Mouse (Mus musculus) liver (tissue): ENCODE measurements at regions not wholly inside any gene's neighbourhood (a gene's known extent, or its start where the extent isn't known, plus 50 kb on each side); places are given as distances from the start of the nearest gene placed in this dataset.

Experiments used
- DNase-seq: peaks from one replicate; pipeline ENCODE4 v3.0.0-alpha.2; 2020; ENCODE audit warnings: mixed read lengths

DNA sequence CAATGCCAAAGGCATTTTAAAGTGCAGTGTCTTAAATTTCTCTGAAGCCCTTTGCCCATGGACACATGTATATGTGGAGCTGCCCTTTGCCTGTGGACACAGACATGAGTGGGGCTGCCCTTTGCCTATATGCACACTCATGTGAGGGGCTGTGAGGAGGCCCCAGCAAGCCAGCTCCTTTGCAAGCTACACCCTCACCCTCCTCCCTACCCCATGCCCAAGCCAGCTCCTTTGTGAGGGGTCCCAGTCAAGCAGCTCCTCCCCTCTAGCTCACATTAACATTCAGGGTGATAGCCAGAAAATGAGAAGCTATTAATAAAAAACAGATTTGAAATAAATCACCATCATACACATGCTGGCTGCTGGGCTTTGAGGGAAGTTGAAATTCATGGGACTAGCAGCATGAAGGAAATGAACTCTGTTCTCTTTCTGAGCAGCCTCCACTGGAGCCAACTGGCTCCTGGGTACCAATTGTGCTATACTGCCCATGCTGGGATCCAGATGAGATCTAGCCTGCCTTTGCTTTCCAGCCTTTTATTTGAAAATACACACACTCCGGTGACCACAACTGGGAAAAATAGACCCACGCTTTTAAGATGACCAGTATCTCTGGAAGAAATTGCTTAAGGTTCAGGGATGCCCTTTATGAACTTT is 151.4 kb downstream of the Abcc12 start:
- no peak for DNase-seq

DNA sequence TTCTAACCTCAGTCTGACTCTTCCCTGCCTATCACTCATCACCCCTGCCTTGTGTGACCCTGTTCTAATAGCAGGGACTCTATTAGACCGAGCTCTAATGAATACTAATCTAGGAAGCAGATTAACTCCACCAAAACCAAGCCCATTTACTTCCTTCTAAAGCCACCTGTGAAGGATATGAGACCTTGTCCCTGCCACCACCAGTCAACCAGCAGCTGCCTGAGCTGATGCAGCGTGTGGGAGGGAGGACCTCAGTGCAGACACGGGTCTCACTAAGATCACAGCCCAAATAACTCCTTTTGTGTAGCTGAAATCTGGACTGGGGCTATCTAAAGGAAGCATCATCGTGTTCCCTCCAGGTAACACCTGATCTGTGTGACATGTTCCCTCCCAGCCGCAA is 152.4 kb downstream of the Abcc12 start:
- DNase-seq, result no peak

DNA sequence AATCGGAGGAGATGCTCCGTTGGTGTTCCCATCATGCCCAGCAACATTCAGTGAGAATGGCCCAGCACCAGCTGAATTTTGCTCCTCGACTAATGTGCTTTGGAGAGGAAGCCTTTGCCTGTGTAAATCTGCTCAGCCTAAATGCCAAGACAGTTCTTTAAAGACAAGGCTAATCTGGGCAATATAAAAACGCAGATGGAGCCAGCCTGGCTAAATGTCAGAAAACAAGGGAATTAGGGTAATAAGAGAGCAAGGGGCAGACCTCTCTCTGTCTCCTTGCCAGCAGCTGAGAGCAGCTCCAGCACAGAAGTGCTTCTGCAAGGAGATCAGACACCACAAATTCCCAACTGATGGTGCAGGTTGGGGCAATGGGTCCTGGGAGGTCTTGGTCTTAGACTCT is 154.4 kb downstream of the Abcc12 start:
- DNase-seq, result no peak

DNA sequence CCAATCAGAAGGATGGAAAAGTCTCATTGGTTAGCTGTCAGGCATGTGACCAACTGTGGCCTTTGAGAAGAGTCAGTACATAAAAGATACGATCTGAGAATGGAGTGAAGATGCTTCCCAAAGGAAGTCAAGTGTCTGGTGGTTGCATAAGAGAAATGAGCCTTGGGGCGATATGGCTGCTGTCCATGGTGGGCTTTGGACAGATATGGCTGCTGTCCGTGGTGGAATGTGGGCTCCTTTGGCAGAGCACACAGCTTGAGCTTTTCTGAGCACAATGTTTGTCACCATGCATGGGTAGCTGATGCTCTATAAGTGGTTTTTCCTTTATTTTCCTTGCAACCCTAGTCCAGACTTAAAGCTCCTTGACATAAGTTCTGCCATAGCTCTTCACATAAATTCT is 155.1 kb downstream of the Abcc12 start:
- DNase-seq, result no peak

DNA sequence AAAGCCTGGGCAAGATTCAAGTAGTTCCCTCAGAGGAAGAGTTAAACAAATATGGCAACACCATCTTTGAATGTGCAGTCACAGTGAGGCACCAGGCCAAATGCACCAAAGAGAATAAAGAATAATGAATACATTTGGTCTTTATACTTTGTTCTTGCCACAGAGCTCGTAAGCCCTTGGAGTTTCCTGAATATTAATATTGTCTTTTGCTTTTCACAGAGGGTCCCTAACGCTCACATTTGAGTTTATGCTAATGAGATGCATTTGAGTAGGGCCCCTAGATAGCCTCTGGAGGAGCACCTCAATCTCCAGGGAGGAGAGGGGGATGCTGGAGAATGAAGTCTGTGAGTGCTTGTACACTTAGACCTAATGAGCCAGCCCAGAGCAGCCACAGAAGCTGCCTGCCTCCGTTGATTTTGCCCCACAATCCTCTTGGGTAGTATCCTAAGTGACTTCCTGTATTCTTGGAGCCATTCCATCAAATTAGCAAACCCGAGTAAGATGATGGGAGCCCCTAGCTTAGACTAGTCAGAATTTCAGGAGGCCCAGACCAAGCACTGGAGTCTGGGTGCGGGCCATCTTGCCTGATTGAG is 161.3 kb downstream of the Abcc12 start:
- DNase-seq, result no peak

DNA sequence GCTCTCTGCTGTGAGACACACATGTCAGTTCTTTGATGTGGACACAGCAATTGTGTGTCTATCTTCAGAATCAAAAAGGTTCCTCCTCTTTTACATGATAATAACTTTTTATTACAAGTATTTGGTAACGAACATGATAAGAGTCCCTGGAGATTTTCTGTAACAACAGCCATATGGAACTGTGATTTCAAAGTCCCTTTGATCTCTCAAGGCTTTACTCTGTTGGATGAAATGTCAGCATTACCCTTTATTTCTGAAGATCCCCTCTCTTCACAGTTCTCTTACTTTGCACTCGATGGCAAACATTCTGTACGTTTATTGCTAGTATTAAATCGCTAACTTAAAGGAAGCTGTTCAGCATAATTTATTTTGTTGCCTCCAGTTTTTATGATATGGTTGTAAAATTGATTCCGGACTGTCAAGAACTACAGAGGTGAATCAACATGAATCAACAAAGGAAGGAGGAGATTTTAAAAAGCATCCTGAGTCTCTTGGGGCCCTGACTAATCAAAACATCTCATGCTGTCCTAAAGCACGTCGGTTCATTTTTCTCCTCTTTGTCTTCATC is 162.0 kb downstream of the Abcc12 start:
- DNase-seq, result no peak

DNA sequence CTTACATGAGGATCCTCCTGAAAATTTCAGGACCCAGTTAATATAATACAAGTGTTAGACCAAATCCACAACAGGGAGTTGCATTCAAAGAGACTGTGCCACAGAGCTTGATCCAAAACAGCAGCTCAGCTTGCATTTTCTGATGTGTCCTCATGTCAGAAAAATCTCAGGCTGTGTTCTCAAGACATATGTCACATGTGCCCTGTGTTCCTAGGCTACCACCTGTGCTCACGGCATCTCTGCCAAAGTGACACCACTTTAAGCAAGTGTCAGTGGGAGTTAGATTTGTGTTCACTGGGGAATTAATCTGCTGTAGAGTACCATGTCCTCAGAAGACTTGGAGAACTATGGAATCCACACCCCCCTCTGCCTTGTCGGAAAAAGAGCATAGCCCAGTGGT is 165.3 kb downstream of the Abcc12 start:
- no peak for DNase-seq

DNA sequence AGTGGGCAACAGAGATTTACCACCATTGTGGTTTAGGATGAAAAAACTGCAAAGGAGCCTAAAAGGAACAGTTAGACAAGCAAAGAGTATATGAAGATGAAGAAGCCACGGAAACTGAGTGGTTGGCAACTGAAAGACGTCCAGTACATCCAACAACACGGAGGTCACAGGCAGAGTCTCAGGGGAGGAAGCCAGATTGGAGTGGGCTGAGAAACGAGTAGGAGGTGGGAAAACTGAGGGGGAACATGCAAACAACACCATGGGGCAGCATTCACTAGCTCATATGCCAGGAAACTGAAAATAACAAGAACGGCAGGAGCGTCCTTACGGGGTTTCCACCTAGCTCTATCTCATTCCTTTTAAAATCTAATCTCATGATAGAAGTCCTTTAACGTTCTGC is 169.3 kb downstream of the Abcc12 start:
- DNase-seq, result no peak

DNA sequence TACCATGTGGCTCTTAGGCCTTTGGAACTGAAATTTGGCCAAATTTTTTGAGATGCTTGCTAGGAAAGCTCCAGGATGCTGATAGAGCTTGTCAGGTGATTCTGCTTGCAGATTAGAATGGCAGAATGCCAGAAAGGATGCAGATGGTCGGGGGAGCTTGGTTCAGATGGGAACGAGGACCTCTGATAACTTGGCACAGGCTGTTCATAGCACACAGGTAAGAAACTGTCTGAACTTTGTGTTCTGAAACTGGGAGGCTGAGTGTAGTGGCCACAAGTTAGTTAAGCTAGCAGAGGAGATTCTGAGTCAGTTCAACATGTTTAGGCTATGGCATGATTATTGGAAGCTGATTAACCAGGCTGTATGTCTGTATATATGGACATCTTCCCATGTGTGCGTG is 174.3 kb downstream of the Abcc12 start:
- no peak for DNase-seq

DNA sequence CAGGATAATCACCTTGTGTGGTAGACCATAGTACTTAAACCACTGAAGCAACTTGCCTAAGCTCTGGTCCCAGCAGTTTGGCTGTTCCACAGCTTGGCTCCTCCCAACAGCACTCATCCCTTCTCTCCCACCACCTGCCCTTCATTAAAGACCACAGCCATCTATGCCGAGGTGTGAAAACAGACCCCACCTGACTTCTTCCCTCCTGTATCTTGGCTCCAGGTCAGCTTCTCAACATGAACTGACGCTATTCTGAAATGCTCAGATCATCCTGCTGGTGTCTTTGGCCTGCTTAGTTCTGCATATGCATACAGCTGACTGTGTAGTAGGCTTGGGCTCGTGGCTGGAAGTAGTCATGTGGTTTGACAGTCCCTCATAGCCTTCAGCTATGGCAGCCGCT is 177.1 kb downstream of the Abcc12 start:
- no peak for DNase-seq

DNA sequence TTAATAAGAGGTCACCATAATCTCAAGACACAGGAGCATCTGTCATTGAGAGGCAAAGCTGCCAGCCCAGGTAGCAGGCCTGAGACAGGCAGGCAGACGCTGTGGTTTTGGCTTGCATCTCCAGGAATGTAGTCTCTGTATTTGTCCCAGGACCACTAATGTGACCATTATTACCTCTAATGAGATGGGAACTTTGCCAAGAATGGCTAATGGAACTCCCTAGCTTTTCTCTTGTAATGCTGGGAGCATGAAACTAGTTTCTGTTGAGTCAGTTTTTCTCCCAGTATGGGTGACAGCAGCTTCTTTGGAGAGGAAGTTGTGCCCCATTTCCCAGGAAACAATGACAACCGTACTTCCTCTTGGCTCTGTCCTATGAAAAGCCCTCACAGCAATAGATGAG is 178.5 kb downstream of the Abcc12 start:
- DNase-seq, result no peak

DNA sequence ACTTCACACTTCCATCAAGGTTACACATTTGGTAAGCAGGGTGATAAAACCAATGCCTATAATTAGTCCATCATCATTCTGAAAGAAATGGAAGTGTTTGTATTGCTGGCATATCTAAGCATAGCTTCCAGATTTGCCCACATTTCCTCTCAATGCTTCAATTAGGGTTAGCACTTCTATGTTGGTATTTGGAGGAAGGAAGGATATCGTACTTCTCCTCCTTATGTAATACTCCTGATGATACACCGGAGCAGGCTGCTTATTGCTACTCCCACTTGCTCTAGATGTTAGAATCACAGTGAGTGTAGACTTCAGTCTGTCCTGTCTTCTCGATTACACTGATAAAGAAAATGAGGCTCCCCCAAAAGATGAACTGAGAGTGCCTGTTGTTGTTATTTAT is 185.4 kb downstream of the Abcc12 start:
- no peak for DNase-seq

DNA sequence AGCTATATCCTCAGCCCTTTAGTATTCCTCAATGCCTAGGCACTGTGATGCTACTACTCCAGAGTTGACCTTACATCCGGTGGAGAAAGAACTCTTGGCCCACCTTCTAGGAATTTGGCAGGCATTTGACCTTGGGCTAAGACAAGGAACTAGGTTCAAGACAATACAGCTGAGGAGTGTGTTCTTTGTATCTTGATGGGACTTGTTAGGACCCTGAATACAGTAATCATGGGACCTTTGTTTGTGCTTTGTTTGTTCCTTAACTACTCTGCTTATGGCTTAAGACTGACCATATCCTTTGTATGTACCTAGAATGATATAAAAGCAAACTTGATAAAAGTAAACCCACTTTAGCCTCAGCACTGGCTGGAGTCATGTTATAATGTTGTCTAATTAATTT is 186.7 kb downstream of the Abcc12 start:
- DNase-seq, result no peak

DNA sequence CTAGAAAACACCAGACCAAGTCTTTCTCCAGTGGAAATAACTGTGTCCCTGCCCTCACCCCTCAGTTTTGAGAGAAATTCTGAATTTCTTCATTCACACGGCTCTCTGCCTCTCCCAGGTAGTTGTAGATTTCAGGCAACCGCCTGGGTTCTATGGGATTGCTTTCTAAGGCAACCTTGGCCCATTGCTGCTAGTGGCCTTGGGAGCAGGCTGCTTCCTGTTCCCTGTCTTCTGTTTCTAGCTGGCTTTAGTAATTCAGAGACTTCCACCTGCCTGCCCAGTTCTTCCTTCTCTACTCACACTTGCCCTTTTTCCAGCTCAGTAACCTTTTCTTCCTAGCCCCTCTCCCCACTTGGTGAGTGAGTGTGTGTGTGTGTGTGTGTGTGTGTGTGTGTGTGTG is 187.1 kb downstream of the Abcc12 start:
- DNase-seq, result no peak

DNA sequence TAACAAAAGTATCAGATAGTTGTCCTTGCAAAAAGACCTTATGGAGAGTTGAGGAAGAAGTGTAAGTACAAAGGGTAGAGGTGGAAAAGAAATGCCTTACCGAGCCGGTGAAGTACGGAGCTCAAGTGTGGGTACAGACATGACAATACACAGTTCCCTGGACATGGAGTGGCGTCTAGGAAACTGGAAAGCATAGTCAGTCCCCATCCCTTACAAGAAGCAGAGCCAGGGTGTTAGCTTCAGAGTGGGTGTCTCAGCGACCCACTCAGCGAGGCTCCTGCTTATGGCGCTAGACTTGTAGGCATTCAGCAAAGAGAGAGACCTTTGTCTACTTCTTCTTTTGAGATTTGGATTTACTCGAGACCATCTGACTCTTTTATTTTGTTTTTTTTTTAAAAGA is 189.8 kb downstream of the Abcc12 start:
- no peak for DNase-seq

DNA sequence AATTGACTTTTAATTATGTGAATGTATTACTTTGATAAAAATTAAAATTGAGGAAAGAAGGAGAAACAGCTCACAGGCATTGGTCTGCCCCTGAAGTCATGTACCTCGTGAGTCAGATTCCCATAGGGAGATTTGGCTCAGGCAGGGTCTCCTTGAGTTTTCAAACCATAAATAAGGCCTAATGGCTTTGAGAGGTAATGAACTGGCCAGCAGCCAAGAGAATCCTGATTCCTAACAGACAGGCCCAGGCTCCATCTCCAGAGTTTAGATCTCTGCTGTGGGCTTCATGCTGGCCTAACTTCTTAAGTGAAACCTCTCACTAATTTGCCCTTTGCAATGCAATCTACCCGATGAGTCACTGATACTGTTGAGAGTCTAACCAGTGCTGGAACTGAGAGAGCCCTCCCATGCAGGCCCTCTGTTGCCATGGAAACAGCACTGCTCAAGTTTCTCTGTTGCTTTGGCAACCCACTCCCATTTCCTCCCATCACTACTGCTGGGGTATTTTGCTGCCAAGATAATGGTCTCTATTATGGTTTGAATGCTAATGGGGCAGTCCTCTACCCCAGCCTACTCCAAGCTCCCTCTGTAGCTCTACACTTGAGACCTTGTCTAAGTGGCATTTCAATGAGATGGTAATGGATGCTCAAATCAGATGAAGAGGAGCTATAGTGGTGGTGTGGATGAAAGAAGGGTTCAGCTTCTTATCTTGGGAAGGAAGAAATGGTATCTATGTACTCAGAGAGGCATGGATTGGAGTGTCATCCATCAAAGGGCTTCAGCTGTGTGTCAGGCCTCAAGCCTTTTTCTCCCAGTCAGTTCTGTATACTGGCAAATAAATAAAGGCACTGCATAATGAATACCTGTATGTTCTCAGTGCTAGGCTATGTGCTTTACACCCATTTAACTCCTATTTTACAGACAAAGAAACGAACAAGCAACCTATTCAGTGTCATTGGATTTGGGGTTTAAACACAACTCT is 190.5 kb downstream of the Abcc12 start:
- no peak for DNase-seq

DNA sequence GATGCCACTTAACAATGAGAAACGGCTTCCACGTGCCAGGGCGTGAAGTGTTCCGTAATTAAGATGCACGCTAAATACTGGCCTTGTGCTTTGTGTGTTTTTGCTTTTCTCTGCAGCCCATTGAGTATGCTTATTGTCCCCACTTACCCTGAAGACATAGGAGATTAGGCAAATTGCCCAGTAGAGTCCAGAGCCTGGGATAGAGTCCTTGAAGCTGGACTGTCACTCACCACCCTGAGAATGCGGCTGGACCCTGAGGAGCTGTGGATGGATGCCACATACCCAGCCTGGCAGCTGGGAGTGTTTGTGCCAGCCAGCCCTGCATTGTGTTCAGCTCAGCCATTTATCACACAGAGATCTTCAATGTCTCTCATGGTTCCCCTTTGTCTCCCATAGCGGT is 195.2 kb downstream of the Abcc12 start:
- no peak for DNase-seq

DNA sequence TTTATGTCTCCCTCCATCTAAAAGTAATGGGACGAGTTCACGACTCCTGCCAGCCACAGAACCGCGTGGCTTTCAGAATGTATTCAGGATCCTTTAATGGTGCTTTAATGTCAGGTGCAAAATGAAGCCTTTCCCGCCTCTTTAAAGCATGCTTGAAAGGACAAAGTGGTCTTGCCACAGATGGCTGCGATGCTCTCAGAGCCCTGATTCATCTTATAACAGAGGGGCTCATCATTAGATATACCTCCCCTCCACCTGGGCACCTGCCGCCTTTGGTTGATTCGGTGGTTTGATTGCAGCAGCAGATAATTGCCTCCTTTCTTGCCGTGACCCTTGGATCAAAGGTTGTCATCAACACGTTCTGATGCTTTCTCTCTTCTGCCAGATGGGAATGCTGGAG is 198.5 kb downstream of the Abcc12 start:
- no peak for DNase-seq

DNA sequence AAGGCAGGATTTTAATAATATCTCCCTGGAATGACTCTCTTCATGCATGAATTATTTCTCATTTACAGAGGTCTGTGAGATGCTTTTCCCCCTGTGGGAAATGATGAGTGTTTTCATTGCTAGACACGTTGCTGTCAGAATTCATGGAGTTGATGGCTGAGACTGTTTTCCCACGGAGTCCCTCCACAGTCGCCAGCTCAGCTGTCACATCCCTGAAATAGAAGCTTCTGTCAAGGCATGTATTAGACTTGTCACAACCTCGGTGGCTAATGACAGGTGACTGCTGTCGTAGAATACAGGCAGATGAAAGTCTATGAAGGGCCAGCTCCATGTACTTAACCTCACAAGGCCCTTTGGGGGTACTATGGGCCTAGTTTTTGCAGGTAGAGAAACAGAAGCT is 212.4 kb downstream of the Abcc12 start:
- no peak for DNase-seq

DNA sequence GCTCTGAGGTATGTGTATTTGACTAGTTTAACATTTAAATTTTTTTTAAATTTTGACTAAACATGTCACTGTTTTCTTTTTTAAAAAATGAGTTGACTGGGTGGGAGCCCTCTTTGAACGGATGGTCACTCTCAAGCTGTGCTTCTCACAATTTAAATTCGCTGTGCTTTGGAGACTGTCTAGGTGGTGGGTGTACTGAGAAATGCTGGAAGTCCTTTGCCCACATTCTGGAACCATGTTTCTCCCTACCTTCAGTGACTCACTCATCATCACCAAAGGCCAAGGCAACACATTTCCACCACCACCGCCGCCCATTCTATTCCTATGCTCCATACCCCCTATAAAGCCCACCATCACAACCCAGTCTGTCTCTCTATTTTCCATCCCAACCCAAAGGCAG is 213.8 kb downstream of the Abcc12 start:
- no peak for DNase-seq

DNA sequence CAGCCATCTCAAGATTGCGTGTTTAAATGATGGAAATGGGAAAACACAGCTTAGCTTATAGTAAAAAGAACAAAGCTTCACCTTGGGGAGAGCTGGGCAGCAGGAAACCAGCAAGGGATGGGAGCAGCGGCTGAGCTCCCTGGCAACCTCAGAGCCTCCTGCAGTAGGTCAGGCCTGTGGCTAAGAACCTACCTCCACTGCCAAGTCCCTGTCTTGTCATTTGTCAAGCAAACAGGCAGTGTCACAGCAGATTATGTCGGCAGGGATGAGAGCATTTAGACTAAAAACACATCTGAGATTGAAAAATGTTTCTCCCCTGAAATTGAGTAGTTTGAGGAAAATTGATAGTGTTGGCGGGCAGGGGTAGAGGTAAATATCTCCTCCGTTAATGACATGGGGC is 214.8 kb downstream of the Abcc12 start:
- no peak for DNase-seq

DNA sequence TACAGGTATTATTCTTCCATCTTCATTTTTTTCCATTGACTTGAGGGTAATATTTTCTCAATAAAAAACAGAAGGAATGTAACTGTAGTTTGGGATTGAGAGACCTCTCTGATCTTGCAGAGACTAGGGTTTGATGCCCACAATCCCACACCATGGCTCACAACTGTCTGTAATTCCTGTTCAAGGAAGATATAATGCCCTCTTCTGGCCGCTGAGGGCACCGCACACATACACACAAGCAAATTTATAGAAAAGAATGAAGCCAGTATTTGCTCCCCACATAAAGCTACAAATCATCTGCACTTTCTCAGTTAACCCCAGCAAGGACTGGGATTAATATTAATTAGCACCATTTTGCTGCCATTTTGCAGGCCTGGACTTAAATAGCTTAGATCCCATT is 215.6 kb downstream of the Abcc12 start:
- DNase-seq, result no peak

DNA sequence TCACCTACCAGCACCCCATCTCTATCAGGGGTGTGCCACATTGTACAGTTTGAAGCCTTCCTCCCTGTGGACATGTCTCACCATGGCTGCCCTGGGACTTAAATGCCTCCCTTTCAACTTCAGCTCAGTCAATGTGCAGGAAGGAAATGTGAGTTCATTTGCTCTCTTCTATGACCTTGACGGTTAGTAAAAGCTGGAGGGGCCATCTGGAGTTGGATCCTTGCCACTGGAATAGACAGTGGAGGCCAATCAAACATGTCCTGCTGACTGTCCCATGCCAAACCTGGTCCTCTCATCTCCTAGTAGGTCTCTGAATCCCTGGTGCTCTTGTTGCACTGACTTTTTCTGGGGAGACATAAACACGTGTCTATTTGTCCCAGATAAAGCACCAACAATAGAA is 220.2 kb downstream of the Abcc12 start:
- no peak for DNase-seq

DNA sequence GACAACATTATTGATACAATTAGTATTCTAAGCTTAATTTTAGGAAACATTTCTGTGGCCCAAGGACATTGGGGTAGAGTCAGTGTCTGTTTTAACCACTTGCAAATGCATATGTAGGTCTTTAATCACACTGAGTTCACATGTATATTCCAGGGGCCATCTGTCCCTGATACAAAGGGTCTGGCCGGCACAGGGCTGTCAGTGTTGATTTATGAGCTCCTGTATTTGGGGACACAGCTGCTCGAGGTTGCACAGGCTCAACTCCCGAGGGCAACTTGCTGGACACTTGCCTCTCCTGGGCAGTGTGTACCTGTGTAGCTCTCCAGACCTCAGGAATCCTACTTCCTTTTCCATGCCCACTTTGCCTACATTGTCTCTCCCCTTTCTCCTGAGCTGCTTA is 221.0 kb downstream of the Abcc12 start:
- no peak for DNase-seq
